Mouse (Mus musculus): ENCODE measurements around the gene Lyzl4. TPM values are rescaled to one million over a fixed set of nuclear protein-coding genes. Genes with fewer than 3 reads are reported as not detected.

Lyzl4 gene
- not detected in 2 replicates for polyA plus RNA-seq (2012; rRNA removed)

DNA sequence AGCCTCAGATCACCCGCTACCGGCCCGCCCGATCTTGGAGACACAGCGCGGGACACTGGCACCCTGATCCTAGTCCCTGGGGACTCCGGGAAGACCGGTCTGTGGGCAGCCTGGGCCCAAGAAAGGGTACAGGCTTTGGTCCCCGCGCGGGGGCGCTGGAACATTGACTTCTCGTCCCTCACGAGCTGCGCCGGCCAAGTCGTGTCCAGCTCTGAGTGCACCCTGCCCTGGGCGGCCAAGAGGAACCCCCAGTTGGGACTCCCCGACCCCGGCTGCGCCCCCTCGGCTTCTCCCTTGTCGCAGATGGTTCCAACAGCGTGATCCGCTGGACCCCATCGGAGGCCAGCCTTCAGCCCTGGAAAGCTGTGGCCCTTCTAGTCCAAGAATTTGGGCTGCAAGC, at the start of gene Lyzl4:
Gene Lyzl4, minus strand, starts transcription at position 96 of the 400 bp plus-strand sequence.

DNA sequence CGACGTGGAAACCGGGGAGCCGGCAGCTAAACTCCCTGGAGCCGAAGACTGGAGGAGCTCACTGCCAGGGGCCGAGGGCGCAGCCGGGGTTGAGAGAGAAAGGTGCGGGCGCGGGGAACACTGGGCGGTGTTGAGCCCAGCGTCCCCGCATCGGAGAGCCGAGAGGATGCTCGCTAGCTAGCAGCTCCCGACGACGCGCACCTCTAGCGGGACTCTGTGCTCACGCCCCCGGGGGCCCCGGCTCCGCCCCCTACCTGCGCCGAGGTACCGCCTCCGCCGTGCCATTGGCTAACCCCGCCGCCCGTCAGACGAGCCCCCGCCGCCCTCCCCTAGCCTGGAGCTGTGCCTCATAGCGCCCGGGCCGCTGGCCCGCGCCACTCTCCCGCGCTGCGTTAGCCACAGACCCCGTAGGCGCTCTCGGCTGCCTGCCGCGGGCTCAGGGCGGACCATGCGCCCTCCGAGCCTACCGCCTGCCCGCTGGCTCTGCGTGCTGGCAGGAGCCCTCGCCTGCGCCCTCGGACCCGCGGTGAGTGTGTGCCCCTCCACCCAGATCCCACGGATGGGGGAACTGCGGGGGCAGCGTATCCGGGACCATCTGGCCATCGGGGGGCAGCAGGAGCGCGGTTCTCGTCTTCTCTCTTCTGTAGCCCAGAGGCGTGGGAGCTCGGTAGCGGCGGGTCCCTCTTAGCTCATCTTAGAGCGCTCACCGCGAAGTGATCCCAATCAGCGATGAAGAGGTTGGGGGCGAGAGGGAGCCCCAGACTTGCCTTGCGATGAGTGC, 695 bp upstream of the Lyzl4 start, which contains the start of gene Vipr1:
Gene Vipr1, plus strand, starts transcription at position 316 of the 781 bp plus-strand sequence.

Other genes starting within 250 kb of the Lyzl4 start
- gene Cck, start 146.4 kb downstream of the Lyzl4 start, polyA plus RNA-seq (2012; rRNA removed): 4.0 and 8.1 TPM in 2 replicates
- 0.27 and 0.32 TPM in 2 replicates for gene Vipr1, start 620 bp upstream of the Lyzl4 start, polyA plus RNA-seq (2012; rRNA removed)
- gene Sec22c, start 63.4 kb upstream of the Lyzl4 start, polyA plus RNA-seq (2012; rRNA removed): 13.2 and 14.1 TPM in 2 replicates
- gene Ss18l2, start 68.2 kb upstream of the Lyzl4 start, polyA plus RNA-seq (2012; rRNA removed): 35.0 and 65.5 TPM in 2 replicates
- gene Nktr, start 77.1 kb upstream of the Lyzl4 start, polyA plus RNA-seq (2012; rRNA removed): 117 and 173 TPM in 2 replicates
- 35.1 and 38.3 TPM in 2 replicates for gene Zfp651, start 117.2 kb upstream of the Lyzl4 start, polyA plus RNA-seq (2012; rRNA removed)
- 0.12 and 1.5 TPM in 2 replicates for gene Klhl40, start 135.5 kb upstream of the Lyzl4 start, polyA plus RNA-seq (2012; rRNA removed)
- 0.24 and 0.48 TPM in 2 replicates for gene Hhatl, start 150.4 kb upstream of the Lyzl4 start, polyA plus RNA-seq (2012; rRNA removed)
- 2.1 and 3.2 TPM in 2 replicates for gene Ccdc13, start 197.4 kb upstream of the Lyzl4 start, polyA plus RNA-seq (2012; rRNA removed)
- 50.0 and 60.2 TPM in 2 replicates for gene Higd1a, start 216.3 kb upstream of the Lyzl4 start, polyA plus RNA-seq (2012; rRNA removed)

Data from central nervous system, embryonic 11.5 days (tissue).